Mouse (Mus musculus) ovary, postnatal 14 days (tissue): ENCODE results near the gene Gm10073.
"Not testable (repeated sequence)": the region's sequence is repeated elsewhere in the genome, so short reads cannot be mapped to it uniquely, and the experiment has no call there.

Experiments used
- DNase-seq: peaks from one replicate; pipeline ENCODE4 v3.0.0; 2022; ENCODE audit warnings: low spot score

The Gm10073 gene

GRCm38 (mm10) chr8:106573168-106573567 is at the start of gene Gm10073:
Gm10073 (minus strand) TSS chr8:106573461.
- DNase-seq = not testable (repeated sequence)

- no peak for DNase-seq
Measured at GRCm38 (mm10) chr8:106623016-106623415, 49.8 kb upstream of the Gm10073 start.

GRCm38 (mm10) chr8:106620488-106620887 is 47.2 kb upstream of the Gm10073 start:
- DNase-seq = no peak

GRCm38 (mm10) chr8:106619549-106620245 is 46.4 kb upstream of the Gm10073 start:
- DNase-seq = peak; percentile 23

DNA sequence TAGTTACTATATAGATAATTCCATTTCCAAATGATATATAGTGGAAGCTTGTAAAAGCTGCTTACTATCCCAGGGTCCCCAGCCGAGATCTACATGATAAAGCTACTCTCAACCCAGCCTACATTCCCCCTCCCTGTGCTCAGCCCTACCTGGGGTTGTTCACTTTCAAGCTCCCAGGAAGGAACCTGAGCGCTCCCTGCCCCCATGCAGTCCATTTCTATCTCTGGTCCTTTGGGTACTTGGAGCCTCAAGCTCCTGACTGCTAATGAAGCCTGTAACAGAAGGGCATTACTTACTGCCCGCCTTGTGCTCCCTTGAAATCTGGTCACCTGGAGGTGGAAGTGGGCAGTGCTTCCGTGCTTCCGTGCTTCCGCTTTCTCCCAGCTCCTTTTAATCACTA is 45.1 kb upstream of the Gm10073 start:
- DNase-seq = no peak

DNA sequence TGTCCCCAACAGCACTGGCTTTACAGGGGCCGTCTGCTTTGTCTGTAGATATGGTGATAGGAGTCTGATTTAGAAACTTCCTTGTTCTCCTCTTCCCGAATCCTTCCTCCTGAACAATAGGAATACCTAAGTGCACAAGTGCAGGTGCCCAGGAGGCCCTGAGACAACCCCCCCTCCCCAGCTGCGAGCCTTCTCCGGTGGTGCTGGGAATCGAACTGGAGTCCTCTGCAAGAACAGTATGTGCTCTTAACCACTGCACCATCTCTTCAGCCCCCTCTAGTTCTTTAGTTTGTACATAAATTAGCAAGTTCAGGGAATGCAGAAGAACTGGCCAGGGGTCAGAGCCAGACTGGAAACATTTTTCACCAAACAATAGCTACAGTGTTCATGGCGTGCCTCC is 44.6 kb upstream of the Gm10073 start:
- no peak for DNase-seq

DNA sequence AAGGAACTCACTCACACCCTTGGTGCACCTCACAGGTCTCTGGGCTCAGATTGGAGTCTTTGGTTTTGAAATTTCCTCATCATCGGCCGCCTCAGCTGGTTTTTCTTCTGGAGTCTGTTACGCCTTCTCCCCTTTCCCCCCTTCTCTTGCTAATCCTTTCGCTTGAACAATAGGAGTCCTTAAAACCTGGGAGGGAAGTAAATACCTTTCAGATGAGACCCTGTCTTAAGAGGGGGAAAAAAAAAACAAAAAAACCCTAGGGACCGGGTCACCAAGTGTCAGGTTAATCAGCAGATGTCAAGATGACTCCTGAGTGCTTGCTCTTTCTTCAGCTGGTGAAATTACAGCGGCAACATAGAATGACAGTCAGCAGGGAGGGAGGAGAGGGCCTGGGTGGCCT is 43.9 kb upstream of the Gm10073 start:
- no peak for DNase-seq

GRCm38 (mm10) chr8:106616679-106617078 is 43.4 kb upstream of the Gm10073 start:
- no peak for DNase-seq

DNA sequence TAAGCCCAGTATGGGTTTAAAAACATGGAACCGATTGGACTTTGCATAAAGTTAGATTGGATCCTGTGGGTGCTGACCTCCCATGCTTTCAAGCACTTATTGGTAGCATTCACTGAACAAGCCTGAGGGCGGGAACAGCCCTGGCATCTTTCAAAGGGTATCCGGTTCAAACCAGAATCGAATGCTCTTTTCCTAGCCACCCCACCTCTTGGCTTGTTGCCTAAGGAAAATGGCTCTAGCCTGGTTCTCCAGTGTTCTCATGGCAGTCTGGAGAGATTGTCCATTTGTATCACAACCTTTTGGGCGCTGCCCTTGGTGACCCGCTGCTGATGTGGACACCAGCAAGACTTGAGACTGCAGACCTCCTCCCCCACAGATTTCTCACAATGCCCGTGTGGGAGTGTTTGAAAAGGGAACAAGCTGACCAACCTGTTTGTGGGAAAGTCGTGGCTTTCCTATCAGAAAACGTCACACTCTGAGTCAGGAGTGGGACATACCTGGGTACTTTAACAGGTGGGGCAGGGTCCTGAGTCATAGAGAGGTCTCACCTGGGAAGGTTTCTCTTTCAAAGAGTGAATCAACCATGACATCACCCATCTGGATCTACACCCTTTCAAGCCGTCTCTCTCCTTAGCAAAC is 42.5 kb upstream of the Gm10073 start:
- no peak for DNase-seq

- DNase-seq = no peak
Measured at GRCm38 (mm10) chr8:106614704-106615103, 41.4 kb upstream of the Gm10073 start.

DNA sequence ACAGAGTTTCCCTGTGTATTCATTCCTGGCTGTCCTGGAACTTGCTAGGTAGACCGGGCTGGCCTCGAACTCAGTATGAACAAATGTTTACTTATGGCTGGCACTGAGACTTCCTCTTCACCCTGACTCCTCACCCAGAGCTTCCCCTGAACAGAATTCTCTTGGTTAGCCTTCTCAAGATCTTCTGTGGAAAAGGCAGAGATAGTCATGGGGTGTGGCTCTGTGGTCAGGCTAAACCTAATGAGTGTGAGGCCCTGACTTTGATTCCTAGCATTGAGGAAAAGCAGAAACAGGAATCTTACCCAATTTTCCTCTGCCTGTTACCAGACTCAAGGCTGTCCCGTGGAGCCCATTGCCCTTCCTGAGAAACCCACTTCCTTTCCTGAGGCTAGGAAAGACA is 38.8 kb upstream of the Gm10073 start:
- DNase-seq = no peak

GRCm38 (mm10) chr8:106610958-106611640 is 37.8 kb upstream of the Gm10073 start:
- no peak for DNase-seq

DNA sequence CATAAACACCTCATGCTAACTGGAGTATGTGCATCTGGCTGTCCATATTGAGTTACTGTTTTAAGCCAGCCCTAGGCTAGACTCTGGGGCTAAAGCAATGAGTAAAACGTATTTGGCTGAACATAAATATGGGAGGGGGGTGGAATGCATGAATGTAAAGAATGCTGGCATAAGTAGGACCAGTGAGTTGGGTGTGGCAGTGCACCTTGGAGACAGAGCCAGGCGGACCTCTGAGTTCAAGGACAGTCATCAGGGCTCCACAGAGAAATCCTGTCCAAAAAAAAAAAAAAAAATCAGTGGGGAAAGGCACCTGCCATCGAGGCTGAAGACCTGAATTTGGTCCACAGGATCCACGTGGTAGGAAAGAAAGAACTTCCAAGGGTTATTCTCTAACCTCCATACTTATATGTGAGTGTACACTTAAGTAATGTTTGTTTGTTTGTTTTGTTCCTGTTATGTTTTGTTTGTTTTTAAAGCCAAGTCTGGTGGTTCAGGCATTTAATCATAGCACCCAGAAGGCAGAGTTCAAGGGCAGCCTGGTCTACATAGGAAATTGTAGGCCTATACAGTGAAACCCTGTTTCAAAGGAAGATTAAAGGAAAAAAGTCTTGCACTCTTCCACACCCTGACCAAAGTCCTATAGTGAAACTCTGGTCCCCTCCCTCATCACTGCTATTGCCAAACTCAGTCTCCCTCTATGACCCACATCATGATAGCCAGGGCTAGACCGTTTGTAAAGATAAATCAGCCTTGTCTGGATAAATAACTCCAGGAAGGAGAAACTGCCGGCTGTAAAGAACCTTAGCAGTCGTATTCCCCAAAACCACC is 36.0 kb upstream of the Gm10073 start:
- DNase-seq = no peak

- DNase-seq = no peak
Measured at GRCm38 (mm10) chr8:106608425-106608824, 35.2 kb upstream of the Gm10073 start.

DNA sequence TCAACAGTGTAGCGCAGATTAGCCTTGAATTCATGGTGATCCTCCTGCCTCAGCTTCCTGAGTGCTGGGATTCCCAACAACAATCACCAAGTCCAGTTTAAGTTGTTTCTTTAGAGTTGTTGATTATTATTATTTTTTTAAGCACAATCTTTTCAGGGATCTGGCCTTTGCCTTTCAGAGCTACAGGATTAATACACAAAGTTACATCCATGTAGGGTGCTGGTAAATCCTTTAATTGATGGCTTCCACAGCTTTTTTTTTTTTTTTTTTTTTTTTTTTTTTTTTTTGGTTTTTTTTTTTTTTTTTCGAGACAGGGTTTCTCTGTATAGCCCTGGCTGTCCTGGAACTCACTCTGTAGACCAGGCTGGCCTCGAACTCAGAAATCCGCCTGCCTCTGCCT is 34.5 kb upstream of the Gm10073 start:
- DNase-seq = not testable (repeated sequence)

GRCm38 (mm10) chr8:106606601-106607145 is 33.4 kb upstream of the Gm10073 start:
- no peak for DNase-seq

DNA sequence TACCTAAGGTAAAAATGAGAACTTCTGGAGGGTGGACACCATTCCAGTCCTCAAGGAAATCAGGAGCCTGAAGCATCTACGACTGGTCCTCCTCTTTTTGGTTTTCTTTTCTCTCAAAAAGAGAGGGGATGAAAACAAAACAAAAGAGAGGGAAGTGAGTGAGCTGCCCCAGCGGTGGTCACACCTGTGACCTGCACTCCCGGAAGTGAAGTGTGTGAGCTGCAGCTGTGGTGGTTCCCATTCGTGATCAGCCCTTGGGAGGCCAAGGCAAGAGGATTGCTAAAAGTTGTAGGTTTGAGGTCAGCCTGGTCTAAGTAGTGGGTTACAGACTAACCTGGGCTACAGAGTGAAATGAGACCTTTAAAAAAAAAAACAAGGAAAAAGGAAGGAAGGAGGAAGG is 32.9 kb upstream of the Gm10073 start:
- no peak for DNase-seq

DNA sequence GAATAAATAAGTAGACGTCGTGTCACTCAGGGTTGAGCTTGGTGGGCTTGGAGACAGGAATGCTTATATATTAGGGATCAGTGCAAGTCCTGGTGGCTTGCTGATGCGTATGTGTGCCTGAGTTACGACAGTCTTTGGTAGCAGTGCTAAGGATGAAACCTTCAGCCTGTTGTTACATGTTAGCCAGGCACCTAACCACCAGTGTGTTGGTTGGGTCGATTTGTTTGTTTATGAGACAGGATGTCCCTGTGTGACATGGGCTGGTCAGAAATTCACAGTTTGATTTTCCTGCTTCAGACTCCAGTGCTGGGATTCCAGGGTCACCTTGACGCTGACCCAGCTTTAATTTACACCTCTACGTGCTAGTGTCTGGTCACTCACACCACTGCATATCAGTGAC is 32.4 kb upstream of the Gm10073 start:
- DNase-seq = no peak

DNA sequence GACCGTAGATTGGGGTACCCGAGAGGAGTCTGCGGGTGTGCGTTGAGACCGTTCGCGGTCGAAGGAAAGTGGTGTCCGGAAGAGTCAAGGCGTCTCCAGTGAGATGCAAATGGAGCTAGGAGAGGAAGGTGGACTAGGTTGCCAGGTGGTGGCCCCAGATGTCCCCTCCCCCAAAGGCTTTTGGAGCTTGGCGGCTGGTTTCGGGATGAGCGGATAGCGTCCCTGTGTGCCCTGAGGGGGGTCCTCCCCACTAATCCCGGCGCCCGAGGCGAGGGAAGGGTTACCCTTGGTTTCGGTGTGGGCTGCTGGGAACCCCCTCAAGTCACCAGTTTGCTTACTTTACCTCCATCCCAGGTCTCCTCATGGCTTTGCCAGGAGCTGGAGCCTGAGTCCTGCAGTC is 30.7 kb upstream of the Gm10073 start:
- DNase-seq = no peak

DNA sequence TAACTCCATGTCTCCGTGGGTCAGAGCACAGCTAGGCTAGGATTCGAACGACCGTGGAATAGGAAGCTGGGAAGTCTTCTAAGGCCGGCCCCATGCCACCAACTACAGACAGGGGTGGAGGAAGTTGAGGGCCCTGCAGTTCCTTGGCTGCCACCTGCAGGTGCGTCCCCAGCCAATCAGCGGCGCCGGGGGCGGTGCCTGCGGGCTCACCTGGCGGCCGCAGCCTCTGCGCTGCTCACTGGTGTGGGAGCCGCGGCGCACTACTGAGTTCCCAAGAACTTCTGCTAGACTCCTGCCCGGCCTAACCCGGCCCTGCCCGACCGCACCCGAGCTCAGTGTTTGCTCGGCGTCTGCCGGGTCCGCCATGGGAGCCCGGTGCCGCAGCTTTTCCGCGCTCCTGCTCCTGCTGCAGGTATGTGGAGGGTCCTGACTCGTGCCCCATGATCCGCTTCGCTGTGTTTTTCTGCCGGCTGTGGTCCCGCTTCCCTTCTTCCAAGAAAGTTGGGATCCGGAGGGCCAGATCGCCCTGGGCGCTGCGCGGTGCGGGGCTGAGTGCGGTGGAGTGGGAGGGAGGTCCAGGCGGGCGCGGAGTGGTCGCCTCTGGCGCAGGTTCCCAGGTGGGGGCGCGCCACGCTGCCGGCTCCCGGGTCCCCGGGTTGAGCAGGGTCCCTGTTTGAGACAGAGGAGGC is 30.0 kb upstream of the Gm10073 start, which contains the start of gene Cdh1:
Gene Cdh1 (plus strand): TSS at position 221 of the 689 bp plus-strand sequence.
- peak; percentile 54 for DNase-seq

DNA sequence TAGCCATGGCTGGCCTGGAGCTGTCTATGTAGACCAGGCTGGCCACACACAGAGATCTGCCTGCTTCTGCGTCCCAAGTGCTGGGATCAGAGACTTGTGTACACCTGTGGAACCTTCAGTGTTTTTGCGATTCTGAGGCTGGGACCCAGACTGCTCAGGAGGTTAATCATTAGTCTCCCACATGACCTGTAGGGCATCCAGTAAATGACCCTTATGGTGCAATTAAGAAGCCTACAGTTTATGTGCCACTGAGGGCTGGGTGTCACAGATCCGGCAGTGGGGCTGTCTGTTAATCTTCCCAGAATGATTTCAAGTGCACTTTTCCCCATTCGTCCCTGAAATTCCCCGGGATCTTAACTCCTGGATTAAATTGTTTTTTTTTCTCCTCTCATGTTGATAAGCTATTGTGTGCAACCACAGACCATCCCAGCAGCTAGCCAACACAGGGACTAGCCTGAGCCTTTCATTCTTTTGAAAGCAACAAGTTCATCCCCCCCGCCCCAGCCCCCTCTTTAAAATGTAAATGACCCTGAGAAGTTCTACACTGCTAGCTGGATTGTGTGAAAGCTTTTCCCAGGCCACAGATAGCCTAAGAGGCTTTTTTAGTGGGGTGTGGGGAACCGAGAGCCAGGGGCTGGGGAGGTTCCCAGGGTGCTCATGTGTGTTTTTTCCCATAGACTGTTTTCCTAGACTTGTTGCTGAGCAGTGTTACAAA is 26.2 kb upstream of the Gm10073 start:
- DNase-seq = no peak
